Mouse (Mus musculus) cerebellum, adult 2 months (tissue): Measurements from ENCODE around the gene Mthfd1.

Experiments used
- CTCF ChIP-seq: fragments of 200-500 bp; IDR thresholded peaks from 2 replicates; pipeline ENCODE4 v1.5.1; 2011; ENCODE audit warnings: low read depth, mild to moderate bottlenecking, control low read depth, low read length, moderate library complexity, borderline replicate concordance; ENCODE audit not compliant: insufficient read depth
- POLR2A ChIP-seq: fragments of 200-500 bp; IDR thresholded peaks from 2 replicates; pipeline ENCODE4 v1.6.1; 2011; ENCODE audit warnings: low read length, control low read depth, borderline replicate concordance; ENCODE audit not compliant: insufficient read depth

GRCm38 (mm10) chr12:76256114-76256843 is 1.2 kb downstream of the Mthfd1 start:
- TF ChIP-seq POLR2A (no peak), CTCF (no peak)
